Mouse (Mus musculus) spleen, postnatal 10 days (tissue): ENCODE data around the gene Kcnk18.

ENCODE experiments used
- DNase-seq, 2 experiments: peaks; one replicate each; pipeline ENCODE4 v3.0.0; 2021 to 2022; ENCODE audit warnings: low spot score in 2 of 2

Kcnk18 gene

GRCm38 (mm10) chr19:59282001-59282400 lies 63.0 kb downstream of the Kcnk18 start:
- DNase-seq, result no peak
